Mouse (Mus musculus): ENCODE measurements around the gene Cyp11a1.

GRCm38 (mm10) chr9:57992060-57992459, 14.2 kb upstream of the Cyp11a1 start:
- TF ChIP-seq CTCF (IDR thresholded peaks at IDR 0.05; ENCODE audit: extremely low read depth, insufficient read depth, insufficient read length, insufficient replicate concordance), result no peak
- no peak for TF ChIP-seq POLR2A (IDR thresholded peaks at IDR 0.05; ENCODE audit: low read depth, low read length)
